Mouse (Mus musculus): ENCODE measurements around the gene Olfr987. TPM values are rescaled to one million over a fixed set of nuclear protein-coding genes. Genes with fewer than 3 reads are reported as not detected.
A peak's percentile ranks its signal among the peaks of the same experiment; 100 is the strongest.
"Not testable (repeated sequence)": the region's sequence is repeated elsewhere in the genome, so short reads cannot be mapped to it uniquely, and the experiment has no call there.

The Olfr987 gene
- polyA plus RNA-seq (2012; rRNA removed) = not detected in 2 replicates

DNA sequence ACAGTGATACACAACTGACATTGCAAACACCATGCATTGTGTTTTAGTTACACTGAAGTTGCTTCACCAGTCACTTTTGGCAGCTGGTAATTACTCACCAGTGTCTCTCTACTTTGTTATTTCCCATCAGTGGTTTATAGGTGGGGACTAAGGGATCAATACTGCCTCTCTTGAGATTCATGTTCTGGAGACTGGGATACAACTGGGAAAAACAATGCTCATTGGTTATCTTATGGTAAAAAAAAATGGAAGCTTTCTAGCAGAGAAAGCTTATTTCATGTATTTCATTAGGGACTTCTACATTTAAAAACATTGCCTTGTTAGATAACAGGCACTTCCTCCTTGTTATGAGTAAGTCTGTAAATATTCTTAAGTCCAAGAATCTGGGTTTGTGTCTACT lies at the start of gene Olfr987:
TSS of gene Olfr987 (minus strand) at position 101 of the 400 bp plus-strand sequence.
- DNase-seq (ENCODE audit: low read depth) = not testable (repeated sequence)

DNA sequence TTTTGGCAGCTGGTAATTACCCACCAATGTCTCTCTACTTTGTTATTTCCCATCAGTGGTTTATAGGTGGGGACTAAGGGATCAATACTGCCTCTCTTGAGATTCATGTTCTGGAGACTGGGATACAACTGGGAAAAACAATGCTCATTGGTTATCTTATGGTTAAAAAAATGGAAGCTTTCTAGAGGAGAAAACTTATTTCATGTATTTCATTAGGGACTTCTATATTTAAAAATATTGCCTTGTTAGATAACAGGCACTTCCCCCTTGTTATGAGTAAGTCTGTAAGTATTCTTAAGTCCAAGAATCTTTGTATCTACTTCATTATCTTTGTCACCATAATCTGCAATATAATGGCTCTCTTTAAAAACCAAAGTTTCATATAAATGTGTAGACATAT lies 24.0 kb upstream of the Olfr987 start, which contains the start of gene Olfr988:
TSS of gene Olfr988 (minus strand) at position 101 of the 400 bp plus-strand sequence.
- not testable (repeated sequence) for DNase-seq (ENCODE audit: low read depth)

DNA sequence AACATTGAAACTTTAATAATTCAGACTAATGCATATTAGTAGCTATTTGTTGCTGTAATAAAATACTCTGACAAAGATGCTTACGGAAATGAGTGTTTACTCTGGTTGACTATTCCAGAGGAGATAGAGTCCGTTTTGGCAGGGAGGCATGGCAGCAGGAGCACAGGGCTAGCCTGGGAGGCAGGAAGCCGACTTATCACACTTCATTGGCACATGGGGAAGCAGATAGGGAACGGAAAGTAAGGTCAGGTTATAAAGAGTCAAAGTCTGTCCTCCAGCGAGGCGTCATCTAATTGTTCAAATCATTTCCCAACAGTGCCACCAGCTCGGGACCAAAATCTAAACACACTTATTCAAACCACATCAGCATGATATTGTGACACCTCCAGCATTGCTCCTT lies 857 bp upstream of the Olfr987 start:
- TF ChIP-seq CTCF (IDR thresholded peaks at IDR 0.05; ENCODE audit: borderline replicate concordance, extremely low read depth, insufficient read depth, insufficient read length) (no peak), POLR2A (IDR thresholded peaks at IDR 0.05; ENCODE audit: borderline replicate concordance, extremely low read depth, insufficient read depth, insufficient read length, poor library complexity, severe bottlenecking) (no peak)
- DNase-seq (ENCODE audit: low read depth) = no peak

DNA sequence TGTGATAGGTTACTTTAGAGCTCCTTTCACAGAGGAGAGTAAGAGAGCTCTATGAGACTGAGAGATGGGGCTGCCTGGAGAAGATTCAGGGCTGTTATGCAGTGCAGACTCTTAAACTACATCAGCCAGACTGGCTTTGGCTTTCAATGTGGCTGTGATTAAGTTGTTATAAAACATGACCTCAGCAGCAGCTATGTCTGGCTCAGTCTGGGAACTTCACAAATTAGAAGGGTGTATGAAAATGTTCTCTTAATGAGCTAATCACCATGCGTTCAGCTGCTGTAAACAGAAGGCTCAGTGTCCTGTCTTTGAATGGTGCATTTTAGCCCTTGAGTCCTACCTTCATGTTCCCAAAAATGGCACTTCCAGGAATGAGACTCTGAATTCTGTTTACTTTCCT lies 20.0 kb downstream of the Olfr987 start:
- peak; percentile 39 for DNase-seq (ENCODE audit: low read depth)
- TF ChIP-seq CTCF (IDR thresholded peaks at IDR 0.05; ENCODE audit: borderline replicate concordance, extremely low read depth, insufficient read depth, insufficient read length) (no peak), POLR2A (IDR thresholded peaks at IDR 0.05; ENCODE audit: borderline replicate concordance, extremely low read depth, insufficient read depth, insufficient read length, poor library complexity, severe bottlenecking) (no peak)

DNA sequence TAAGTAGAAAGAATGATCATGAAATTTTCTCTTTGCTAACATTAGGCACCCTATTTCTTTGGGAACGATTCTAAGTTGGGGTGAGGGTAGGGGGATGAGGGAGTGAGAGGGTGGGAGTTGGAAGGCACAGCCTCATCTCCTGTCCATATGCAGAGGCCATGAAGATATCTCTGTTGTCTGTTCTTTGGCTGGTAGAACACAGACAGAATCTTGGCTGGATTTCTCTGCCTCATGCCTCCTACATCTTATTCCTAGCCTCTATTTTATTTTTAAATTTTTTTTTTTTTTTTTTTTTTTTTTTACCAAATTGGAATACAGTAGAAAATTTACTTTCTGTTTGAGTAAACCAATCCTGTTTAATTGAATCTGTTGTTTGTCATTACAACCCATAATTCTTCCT lies 53.7 kb downstream of the Olfr987 start:
- TF ChIP-seq CTCF (IDR thresholded peaks at IDR 0.05; ENCODE audit: borderline replicate concordance, extremely low read depth, insufficient read depth, insufficient read length) = no peak
- no peak for TF ChIP-seq POLR2A (IDR thresholded peaks at IDR 0.05; ENCODE audit: borderline replicate concordance, extremely low read depth, insufficient read depth, insufficient read length, poor library complexity, severe bottlenecking)
- no peak for DNase-seq (ENCODE audit: low read depth)

DNA sequence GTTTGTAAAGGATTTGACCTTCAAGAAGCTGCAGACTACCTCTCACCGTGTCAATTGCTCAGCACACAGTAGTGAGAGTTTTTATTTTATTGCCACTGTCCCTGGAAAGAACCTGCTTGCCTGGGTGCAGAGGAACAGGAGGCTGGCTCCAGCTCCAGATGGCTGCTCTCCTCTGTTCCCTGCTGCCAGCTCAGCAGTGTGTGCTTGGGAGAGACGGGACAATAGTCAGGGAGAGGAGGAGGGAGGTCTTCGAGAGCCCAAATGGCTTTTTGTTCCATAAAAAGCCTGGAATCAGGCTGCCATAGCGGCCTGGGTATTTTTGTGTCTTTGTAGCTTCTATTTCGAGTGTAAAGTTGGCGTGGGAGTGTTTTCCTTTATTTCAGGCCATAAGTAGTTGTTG lies 54.5 kb downstream of the Olfr987 start:
- TF ChIP-seq POLR2A (IDR thresholded peaks at IDR 0.05; ENCODE audit: borderline replicate concordance, extremely low read depth, insufficient read depth, insufficient read length, poor library complexity, severe bottlenecking) = no peak
- TF ChIP-seq CTCF (IDR thresholded peaks at IDR 0.05; ENCODE audit: borderline replicate concordance, extremely low read depth, insufficient read depth, insufficient read length) = no peak
- DNase-seq (ENCODE audit: low read depth) = peak; percentile 82

DNA sequence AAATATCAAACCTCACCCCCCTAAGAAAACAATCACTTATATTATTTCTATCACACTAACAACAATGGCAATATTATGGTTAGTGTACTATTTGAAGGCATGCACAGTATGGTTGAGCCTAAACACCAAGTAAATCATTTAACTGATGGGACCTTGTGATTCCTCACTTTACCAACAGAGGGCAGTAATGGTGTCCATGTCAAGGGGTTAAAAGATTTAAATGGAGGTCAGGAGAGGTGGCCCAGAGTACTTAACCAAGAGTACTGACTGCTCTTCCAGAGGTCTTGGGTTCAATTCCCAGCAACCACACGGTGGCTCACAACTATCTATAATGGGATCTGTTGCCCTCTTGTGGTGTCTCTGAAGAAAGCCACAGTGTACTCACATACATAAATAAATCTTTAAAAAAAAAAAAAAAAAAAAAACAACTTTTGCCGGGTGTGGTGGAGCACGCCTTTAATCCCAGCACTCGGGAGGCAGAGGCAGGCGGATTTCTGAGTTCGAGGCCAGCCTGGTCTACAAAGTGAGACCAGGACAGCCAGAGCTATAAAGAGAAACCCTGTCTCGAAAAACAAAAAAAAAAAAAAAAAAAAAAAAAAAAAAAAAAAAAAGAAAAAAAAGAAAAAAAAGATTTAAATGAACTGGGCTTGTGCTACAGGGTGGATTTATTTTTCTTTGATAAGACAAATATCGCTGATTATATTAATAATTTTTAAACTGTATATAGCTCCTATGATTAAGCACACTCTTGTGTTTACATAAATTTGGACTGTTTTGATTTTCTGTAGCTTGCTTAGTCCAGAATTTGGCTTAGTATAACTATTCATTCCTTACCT lies 55.3 kb downstream of the Olfr987 start:
- TF ChIP-seq CTCF (IDR thresholded peaks at IDR 0.05; ENCODE audit: borderline replicate concordance, extremely low read depth, insufficient read depth, insufficient read length) (peak; percentile 15; the same call in 1 of the 2 replicates), POLR2A (IDR thresholded peaks at IDR 0.05; ENCODE audit: borderline replicate concordance, extremely low read depth, insufficient read depth, insufficient read length, poor library complexity, severe bottlenecking) (no peak)
- DNase-seq (ENCODE audit: low read depth) = no peak

DNA sequence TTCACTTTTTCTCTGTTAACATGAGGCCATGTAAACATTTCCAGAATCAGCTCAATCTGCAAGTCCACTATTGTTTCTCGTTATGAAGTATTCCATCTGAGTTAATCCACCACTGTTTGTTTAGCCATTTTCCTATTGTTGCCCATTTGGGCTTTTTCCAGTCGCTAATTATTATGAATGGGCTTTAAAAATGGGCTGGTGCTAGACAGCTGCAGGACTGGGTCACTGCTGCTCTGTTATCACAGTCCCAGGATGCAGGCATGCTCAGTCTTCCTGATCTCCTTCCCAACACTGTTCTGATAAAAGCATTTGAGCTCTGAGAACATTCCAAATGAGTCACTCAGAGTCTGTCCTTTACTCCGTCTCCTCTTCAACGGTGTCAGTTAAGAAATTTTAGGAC lies 58.1 kb downstream of the Olfr987 start:
- peak; percentile 25 for DNase-seq (ENCODE audit: low read depth)
- TF ChIP-seq CTCF (IDR thresholded peaks at IDR 0.05; ENCODE audit: borderline replicate concordance, extremely low read depth, insufficient read depth, insufficient read length) = no peak
- no peak for TF ChIP-seq POLR2A (IDR thresholded peaks at IDR 0.05; ENCODE audit: borderline replicate concordance, extremely low read depth, insufficient read depth, insufficient read length, poor library complexity, severe bottlenecking)

Other genes with a start within 250 kb of the Olfr987 start
- 17.7 and 24.8 TPM in 2 replicates for gene Aplnr, start 203.1 kb downstream of the Olfr987 start, polyA plus RNA-seq (2012; rRNA removed)
- 16.6 and 20.2 TPM in 2 replicates for gene Lrrc55, start 142.1 kb downstream of the Olfr987 start, polyA plus RNA-seq (2012; rRNA removed)
- not detected in 2 replicates for gene Olfr988, start 23.9 kb upstream of the Olfr987 start, polyA plus RNA-seq (2012; rRNA removed)
- not detected in 2 replicates for gene Olfr992, start 70.2 kb upstream of the Olfr987 start, polyA plus RNA-seq (2012; rRNA removed)
- not detected in 2 replicates for gene Olfr993, start 75.6 kb upstream of the Olfr987 start, polyA plus RNA-seq (2012; rRNA removed)
- gene Olfr994, start 97.1 kb upstream of the Olfr987 start, polyA plus RNA-seq (2012; rRNA removed) = not detected in 2 replicates
- not detected in 2 replicates for gene Olfr995, start 104.3 kb upstream of the Olfr987 start, polyA plus RNA-seq (2012; rRNA removed)
- gene 4833423E24Rik, start 179.7 kb upstream of the Olfr987 start, polyA plus RNA-seq (2012; rRNA removed) = 0.10 and 0.24 TPM in 2 replicates
- not detected in 2 replicates for gene Olfr996, start 239.9 kb upstream of the Olfr987 start, polyA plus RNA-seq (2012; rRNA removed)
- not detected in 2 replicates for gene Olfr998, start 249.6 kb upstream of the Olfr987 start, polyA plus RNA-seq (2012; rRNA removed)